Mouse (Mus musculus): ENCODE data around the gene Abcb9. TPM values are rescaled to one million over a fixed set of nuclear protein-coding genes. Genes with fewer than 3 reads are reported as not detected.

Abcb9 gene
- total and polyA plus RNA-seq, 3 experiments: 8.9 to 10.1 (median 9.9) TPM

DNA sequence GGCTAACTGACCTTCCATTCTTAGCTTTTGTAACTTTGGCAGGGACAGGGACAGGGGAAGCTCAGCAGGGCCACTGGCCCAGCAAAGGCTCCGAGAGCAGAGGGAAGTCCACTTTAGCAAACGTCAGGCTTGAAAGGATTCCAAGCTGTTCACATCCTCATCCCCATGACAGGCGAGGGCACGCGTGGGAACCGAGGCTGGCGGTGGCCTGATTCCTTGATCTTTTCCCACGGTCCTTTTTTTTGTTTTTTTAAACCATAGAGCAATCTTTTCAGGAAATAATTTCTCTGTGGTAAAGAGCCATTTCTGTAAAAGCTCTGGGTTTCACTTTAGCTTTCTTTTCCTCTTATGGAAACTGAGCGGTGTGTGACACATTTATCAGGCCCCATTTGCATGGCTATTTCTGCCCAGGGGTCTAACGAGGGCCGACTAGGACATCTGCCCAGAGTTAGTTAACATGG is 80.8 kb downstream of the Abcb9 start:
- peaks cover 5% of the 10 kb centered on the region; the same call in 1 of the 2 replicates for H3K36me3 ChIP-seq (ENCODE audit: control insufficient read depth, insufficient read depth, low read length)
- TF ChIP-seq CTCF (IDR thresholded peaks at IDR 0.05) (no peak), EP300 (IDR thresholded peaks at IDR 0.05; ENCODE audit: insufficient read depth, low read depth, low read length) (0 out of 2 replicates have a peak, but pooled peaks have one; percentile 5), POLR2A (IDR thresholded peaks at IDR 0.05; ENCODE audit: insufficient read depth, low read depth, low read length) (no peak)
- H3K79me2 ChIP-seq (replicated peaks; ENCODE audit: control insufficient read depth, insufficient read depth, low read length): peaks cover 11% of the 10 kb centered on the region
- WGBS: 2% methylated on average over 11 of the region's 11 CpGs
- peak overlapping the region; percentile 80 for H3K27ac ChIP-seq
- peaks cover 56% of the 10 kb centered on the region for H3K4me1 ChIP-seq (ENCODE audit: control insufficient read depth, insufficient read depth, low read length)
- peak in 1 of 2 experiments; percentile 76 for DNase-seq
- no peaks in the 10 kb centered on the region for H3K27me3 ChIP-seq (ENCODE audit: control insufficient read depth, insufficient read depth, low read length)
- H3K4me3 ChIP-seq: peak overlapping the region; percentile 0
- no peak overlapping the region for H3K9ac ChIP-seq (ENCODE audit: low read depth, low read length)
- intact Hi-C loops (cut with DNase I): loop anchor here (2.0 kb wide), 1 partner anchor 36 kb away; no protein-coding TSS in a partner anchor

- Histone ChIP-seq H3K9ac (ENCODE audit: low read depth, low read length) (no peak overlapping the region), H3K4me1 (ENCODE audit: control insufficient read depth, insufficient read depth, low read length) (peaks cover 51% of the 10 kb centered on the region), H3K36me3 (ENCODE audit: control insufficient read depth, insufficient read depth, low read length) (peaks cover 3% of the 10 kb centered on the region; the same call in 1 of the 2 replicates), H3K27me3 (ENCODE audit: control insufficient read depth, insufficient read depth, low read length) (no peaks in the 10 kb centered on the region), H3K79me2 (replicated peaks; ENCODE audit: control insufficient read depth, insufficient read depth, low read length) (peaks cover 12% of the 10 kb centered on the region), H3K27ac (peak overlapping the region; percentile 80), H3K4me3 (peak overlapping the region; percentile 0)
- WGBS: 45% methylated on average over 3 of the region's 3 CpGs
- intact Hi-C loops (cut with DNase I): loop anchor here (2.0 kb wide), 1 partner anchor 37 kb away; no protein-coding TSS in a partner anchor
- TF ChIP-seq CTCF (IDR thresholded peaks at IDR 0.05) (no peak), POLR2A (IDR thresholded peaks at IDR 0.05; ENCODE audit: insufficient read depth, low read depth, low read length) (no peak)
- DNase-seq: no peak
Observed at GRCm38 (mm10) chr5:124014180-124014579, 81.4 kb downstream of the Abcb9 start.

GRCm38 (mm10) chr5:124013747-124014146 is 81.9 kb downstream of the Abcb9 start:
- TF ChIP-seq POLR2A (IDR thresholded peaks at IDR 0.05; ENCODE audit: insufficient read depth, low read depth, low read length) (no peak), EP300 (IDR thresholded peaks at IDR 0.05; ENCODE audit: insufficient read depth, low read depth, low read length) (no peak), CTCF (IDR thresholded peaks at IDR 0.05) (no peak)
- peak overlapping the region; percentile 80 for H3K27ac ChIP-seq
- no peak for DNase-seq
- H3K36me3 ChIP-seq (ENCODE audit: control insufficient read depth, insufficient read depth, low read length): peaks cover 3% of the 10 kb centered on the region; the same call in 1 of the 2 replicates
- no peak overlapping the region for H3K4me3 ChIP-seq
- no peak overlapping the region for H3K9ac ChIP-seq (ENCODE audit: low read depth, low read length)
- peaks cover 12% of the 10 kb centered on the region for H3K79me2 ChIP-seq (replicated peaks; ENCODE audit: control insufficient read depth, insufficient read depth, low read length)
- intact Hi-C loops (cut with DNase I): loop anchor here (2.0 kb wide), 1 partner anchor 37 kb away; no protein-coding TSS in a partner anchor
- H3K4me1 ChIP-seq (ENCODE audit: control insufficient read depth, insufficient read depth, low read length): peaks cover 48% of the 10 kb centered on the region
- no peaks in the 10 kb centered on the region for H3K27me3 ChIP-seq (ENCODE audit: control insufficient read depth, insufficient read depth, low read length)
- WGBS: 64% methylated on average over 16 of the region's 16 CpGs

DNA sequence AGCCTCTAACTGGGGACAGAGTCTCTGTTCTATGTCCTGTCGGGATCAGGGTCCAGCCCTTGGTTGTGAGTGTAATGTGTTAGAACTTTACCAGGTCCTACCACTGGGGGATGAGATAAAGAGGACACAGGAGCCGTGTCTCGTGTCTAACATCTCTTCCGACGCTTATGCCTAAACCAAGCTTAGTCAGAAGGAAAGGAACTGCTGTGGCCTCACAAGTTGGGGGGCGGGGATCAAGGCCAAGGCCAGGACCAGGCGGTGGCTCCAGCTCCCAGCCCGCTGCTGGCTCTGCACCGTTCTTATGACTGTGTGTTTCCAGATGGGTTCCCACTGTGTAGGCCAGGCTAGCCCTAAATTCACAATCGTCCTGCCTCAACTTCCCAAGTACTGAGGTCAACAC is 82.7 kb downstream of the Abcb9 start:
- no peak for DNase-seq
- Histone ChIP-seq H3K79me2 (replicated peaks; ENCODE audit: control insufficient read depth, insufficient read depth, low read length) (peaks cover 12% of the 10 kb centered on the region), H3K4me3 (no peak overlapping the region), H3K4me1 (ENCODE audit: control insufficient read depth, insufficient read depth, low read length) (peaks cover 41% of the 10 kb centered on the region), H3K27ac (peak overlapping the region; percentile 81), H3K27me3 (ENCODE audit: control insufficient read depth, insufficient read depth, low read length) (no peaks in the 10 kb centered on the region), H3K9ac (ENCODE audit: low read depth, low read length) (no peak overlapping the region), H3K36me3 (ENCODE audit: control insufficient read depth, insufficient read depth, low read length) (peaks cover 3% of the 10 kb centered on the region; the same call in 1 of the 2 replicates)
- WGBS: 55% methylated on average over 10 of the region's 10 CpGs
- TF ChIP-seq CTCF (IDR thresholded peaks at IDR 0.05) (peak; percentile 11; the same call in 1 of the 2 replicates), POLR2A (IDR thresholded peaks at IDR 0.05; ENCODE audit: insufficient read depth, low read depth, low read length) (no peak)
- intact Hi-C loops (cut with DNase I): no loop called here

GRCm38 (mm10) chr5:124011927-124012326 is 83.7 kb downstream of the Abcb9 start:
- WGBS: 14% methylated on average over 8 of the region's 8 CpGs
- TF ChIP-seq POLR2A (IDR thresholded peaks at IDR 0.05; ENCODE audit: insufficient read depth, low read depth, low read length) (no peak), EP300 (IDR thresholded peaks at IDR 0.05; ENCODE audit: insufficient read depth, low read depth, low read length) (no peak), CTCF (IDR thresholded peaks at IDR 0.05) (no peak)
- Histone ChIP-seq H3K9ac (ENCODE audit: low read depth, low read length) (0 out of 2 replicates have a peak overlapping the region, but pooled peaks have one; percentile 11), H3K27me3 (ENCODE audit: control insufficient read depth, insufficient read depth, low read length) (no peaks in the 10 kb centered on the region), H3K27ac (peak overlapping the region; percentile 81), H3K79me2 (replicated peaks; ENCODE audit: control insufficient read depth, insufficient read depth, low read length) (peaks cover 10% of the 10 kb centered on the region), H3K36me3 (ENCODE audit: control insufficient read depth, insufficient read depth, low read length) (peaks cover 3% of the 10 kb centered on the region; the same call in 1 of the 2 replicates), H3K4me3 (peak overlapping the region; percentile 6; the same call in 1 of the 2 replicates), H3K4me1 (ENCODE audit: control insufficient read depth, insufficient read depth, low read length) (peaks cover 35% of the 10 kb centered on the region)
- intact Hi-C loops (cut with DNase I): loop anchor here (1.0 kb wide), 1 partner anchor 19 kb away; no protein-coding TSS in a partner anchor
- no peak for DNase-seq

Other genes starting within 250 kb of the Abcb9 start
- gene Hcar2, start 230.3 kb downstream of the Abcb9 start, total RNA-seq (2021): under 1 TPM in 1 of 2 experiments, not detected in 1; 0.29 TPM
- gene Hcar2, start 230.3 kb downstream of the Abcb9 start, polyA plus RNA-seq (2012; rRNA removed): 0.38 and 1.8 TPM in 2 replicates
- gene Hcar1, start 215.8 kb downstream of the Abcb9 start, total RNA-seq (2021): under 1 TPM; 0.55 to 0.57 TPM
- 2.0 and 3.0 TPM in 2 replicates for gene Hcar1, start 215.8 kb downstream of the Abcb9 start, polyA plus RNA-seq (2012; rRNA removed)
- gene Denr, start 188.6 kb downstream of the Abcb9 start, total RNA-seq (2021): 10 to 100 TPM; 49.6 to 58.8 TPM
- gene Denr, start 188.6 kb downstream of the Abcb9 start, polyA plus RNA-seq (2012; rRNA removed): 20.6 and 35.1 TPM in 2 replicates
- under 1 TPM in 1 of 2 experiments, not detected in 1; 0.47 TPM for gene Gm43518, start 168.4 kb downstream of the Abcb9 start, total RNA-seq (2021)
- gene Gm43518, start 168.4 kb downstream of the Abcb9 start, polyA plus RNA-seq (2012; rRNA removed): 1.1 TPM in 1 of 2 replicates, not detected in the other
- gene Ccdc62, start 165.1 kb downstream of the Abcb9 start, total RNA-seq (2021): 1 to 10 TPM; 1.9 to 2.5 TPM
- gene Ccdc62, start 165.1 kb downstream of the Abcb9 start, polyA plus RNA-seq (2012; rRNA removed): 2.0 and 3.7 TPM in 2 replicates
- gene Hip1r, start 122.2 kb downstream of the Abcb9 start, total RNA-seq (2021): 10 to 100 TPM; 16.3 to 16.7 TPM
- gene Hip1r, start 122.2 kb downstream of the Abcb9 start, polyA plus RNA-seq (2012; rRNA removed): 7.0 and 7.9 TPM in 2 replicates
- gene Vps37b, start 63.5 kb downstream of the Abcb9 start, total RNA-seq (2021): 10 to 100 TPM; 16.0 to 16.7 TPM
- 22.7 and 29.4 TPM in 2 replicates for gene Vps37b, start 63.5 kb downstream of the Abcb9 start, polyA plus RNA-seq (2012; rRNA removed)
- gene Ogfod2, start 16.5 kb upstream of the Abcb9 start, total RNA-seq (2021): 10 to 100 TPM; 14.6 to 16.4 TPM
- gene Ogfod2, start 16.5 kb upstream of the Abcb9 start, polyA plus RNA-seq (2012; rRNA removed): 25.5 and 30.0 TPM in 2 replicates
- gene Arl6ip4, start 20.3 kb upstream of the Abcb9 start, total RNA-seq (2021): 10 to 100 TPM; 34.2 to 41.5 TPM
- gene Arl6ip4, start 20.3 kb upstream of the Abcb9 start, polyA plus RNA-seq (2012; rRNA removed): 16.9 and 17.5 TPM in 2 replicates
- 10 to 100 TPM; 40.1 TPM for gene Pitpnm2, start 154.0 kb upstream of the Abcb9 start, total RNA-seq (2021)
- gene Pitpnm2, start 154.0 kb upstream of the Abcb9 start, polyA plus RNA-seq (2012; rRNA removed): 34.9 and 37.7 TPM in 2 replicates
- gene Mphosph9, start 232.2 kb upstream of the Abcb9 start, total RNA-seq (2021): 1 to 10 TPM; 4.4 to 5.4 TPM
- 2.8 and 4.4 TPM in 2 replicates for gene Mphosph9, start 232.2 kb upstream of the Abcb9 start, polyA plus RNA-seq (2012; rRNA removed)
- gene 2810006K23Rik, start 232.3 kb upstream of the Abcb9 start, total RNA-seq (2021): 10 to 100 TPM; 11.4 to 12.0 TPM
- gene 2810006K23Rik, start 232.3 kb upstream of the Abcb9 start, polyA plus RNA-seq (2012; rRNA removed): 6.9 and 11.7 TPM in 2 replicates

Data from heart, adult 2 months (tissue).